8 mouse cellular contexts compared by ENCODE assay signal in genomic region chr6:86473077-86473476, GRCm38 (mm10). TPM values are rescaled to one million over a fixed set of nuclear protein-coding genes. Genes with fewer than 3 reads are reported as not detected.
A peak's percentile ranks its signal among the peaks of the same experiment; 100 is the strongest.
DNase-seq lines count a peak whose midpoint lies in the region; ATAC-seq and TF ChIP-seq lines count a peak whose summit lies in the region.

No protein-coding gene starts in this region.

- no peaks in the 10 kb centered on the region for H3K27me3 ChIP-seq in MEL (ENCODE audit: control insufficient read depth in 1 of 2, insufficient read depth in 2 of 2, low read length in 2 of 2)
- H3K27me3 ChIP-seq in kidney, embryonic 15.5 days: no peaks in the 10 kb centered on the region
- H3K27me3 ChIP-seq in neural tube, embryonic 13.5 days: no peaks in the 10 kb centered on the region

- peak overlapping the region; percentile 77 for H3K9ac ChIP-seq in MEL (ENCODE audit: control insufficient read depth, low read depth, low read length, poor library complexity, severe bottlenecking)
- H3K9ac ChIP-seq in kidney, embryonic 15.5 days: peak overlapping the region; percentile 44
- H3K9ac ChIP-seq in neural tube, embryonic 13.5 days: peak overlapping the region; percentile 71

- H3K4me3 ChIP-seq in layer of hippocampus, adult 2 months: peak overlapping the region; percentile 67
- H3K4me3 ChIP-seq in MEL (ENCODE audit: control insufficient read depth in 1 of 2, insufficient read depth in 1 of 2, low read depth in 2 of 2, low read length in 2 of 2): peak overlapping the region; percentile 56 to 76
- H3K4me3 ChIP-seq in embryonic fibroblast, embryonic 13.5 days (ENCODE audit: insufficient read depth, low read length): peak overlapping the region; percentile 15; the same call in 1 of the 2 replicates
- H3K4me3 ChIP-seq in kidney, embryonic 15.5 days (replicated peaks): peak overlapping the region; percentile 42
- peak overlapping the region; percentile 40 for H3K4me3 ChIP-seq in neural tube, embryonic 13.5 days

- peaks cover 0 to 28% of the 10 kb centered on the region in 2 experiments; a peak in 3 of 4 replicates for H3K36me3 ChIP-seq in MEL (ENCODE audit: control insufficient read depth in 1 of 2, insufficient read depth in 2 of 2, low read length in 2 of 2)
- H3K36me3 ChIP-seq in kidney, embryonic 15.5 days: peaks cover 20% of the 10 kb centered on the region; the same call in 1 of the 2 replicates
- peaks cover 15% of the 10 kb centered on the region for H3K36me3 ChIP-seq in neural tube, embryonic 13.5 days

- peak; percentile 26; the same call in 1 of the 2 replicates for TF ChIP-seq CTCF in layer of hippocampus, adult 2 months (conservative IDR thresholded peaks at IDR 0.05)
- TF ChIP-seq CTCF in MEL (IDR thresholded peaks at IDR 0.05 in 2 of 3, conservative IDR thresholded peaks at IDR 0.05 in 1 of 3; ENCODE audit: control insufficient read depth in 1 of 3, insufficient read depth in 1 of 3, low read depth in 2 of 3, low read length in 3 of 3, poor library complexity in 1 of 3, severe bottlenecking in 1 of 3): peak in 2 of 3 experiments; percentile 7 to 17; a peak in 1 of 6 replicates
- no peak for TF ChIP-seq CTCF in embryonic fibroblast, embryonic 13.5 days (IDR thresholded peaks at IDR 0.05; ENCODE audit: borderline replicate concordance, insufficient read depth, low read length)

- no peak for TF ChIP-seq POLR2A in MEL (IDR thresholded peaks at IDR 0.05; ENCODE audit: control insufficient read depth in 1 of 2, insufficient read depth in 1 of 2, low read depth in 1 of 2, low read length in 2 of 2, poor library complexity in 1 of 2)
- no peak; the same call in none of the 2 replicates for TF ChIP-seq POLR2A in embryonic fibroblast, embryonic 13.5 days (IDR thresholded peaks at IDR 0.05; ENCODE audit: low read depth, low read length)

- no peak for DNase-seq in layer of hippocampus, adult 2 months (ENCODE audit: low spot score in 2 of 2)
- no peak for DNase-seq in layer of hippocampus, postnatal 25 days (ENCODE audit: extremely low spot score in 1 of 2, low spot score in 1 of 2)
- peak; percentile 54 for DNase-seq in MEL (ENCODE audit: low read depth, low spot score)
- no peak for DNase-seq in Muller cell, postnatal 12 days (ENCODE audit: inconsistent ontology term)
- no peak for DNase-seq in gastrocnemius, postnatal 14 days

- WGBS in kidney, embryonic 15.5 days: 50% methylated on average over 7 of the region's 7 CpGs
- WGBS in neural tube, embryonic 13.5 days: 52% methylated on average over 7 of the region's 7 CpGs

- H3K79me2 ChIP-seq in MEL (ENCODE audit: control insufficient read depth, insufficient read depth, low read length, poor library complexity): peaks cover 6% of the 10 kb centered on the region; the same call in 1 of the 2 replicates

- H3K27ac ChIP-seq in layer of hippocampus, adult 2 months: peak overlapping the region; percentile 96
- peak overlapping the region; percentile 81 for H3K27ac ChIP-seq in MEL (ENCODE audit: control insufficient read depth, low read depth, low read length)
- H3K27ac ChIP-seq in embryonic fibroblast, embryonic 13.5 days (ENCODE audit: insufficient read depth, low read length): peak overlapping the region; percentile 62
- peak overlapping the region; percentile 94 for H3K27ac ChIP-seq in kidney, embryonic 15.5 days
- peak overlapping the region; percentile 97 for H3K27ac ChIP-seq in neural tube, embryonic 13.5 days (replicated peaks)

- TF ChIP-seq RAD21 in MEL (IDR thresholded peaks at IDR 0.05; ENCODE audit: low read depth, low read length): no peak

- H3K9me3 ChIP-seq in MEL (replicated peaks; ENCODE audit: insufficient read depth, low read length): no peaks in the 10 kb centered on the region
- no peaks in the 10 kb centered on the region for H3K9me3 ChIP-seq in kidney, embryonic 15.5 days (replicated peaks)
- no peaks in the 10 kb centered on the region for H3K9me3 ChIP-seq in neural tube, embryonic 13.5 days

- ATAC-seq in kidney, embryonic 15.5 days (replicated peaks; ENCODE audit: low FRiP score): no peak
- peak; percentile 2; the same call in 1 of the 2 replicates for ATAC-seq in neural tube, embryonic 13.5 days (ENCODE audit: low read depth)

- peak overlapping the region; percentile 73 for H3K4me2 ChIP-seq in kidney, embryonic 15.5 days
- H3K4me2 ChIP-seq in neural tube, embryonic 13.5 days: peak overlapping the region; percentile 65

- intact Hi-C loops in gastrocnemius, postnatal 14 days (cut with DNase I; ENCODE audit: low total_unique reads): loop anchor here (5.0 kb wide), 1 partner anchor 54 kb away; the partner anchor contains the start of gene Pcbp1

- no peak for TF ChIP-seq EP300 in MEL (IDR thresholded peaks at IDR 0.05; ENCODE audit: low read depth in 1 of 2, low read length in 2 of 2)

- H3K4me1 ChIP-seq in MEL (ENCODE audit: control insufficient read depth in 1 of 2, insufficient read depth in 2 of 2, low read length in 2 of 2): peaks cover 13 to 36% of the 10 kb centered on the region in 2 experiments
- H3K4me1 ChIP-seq in embryonic fibroblast, embryonic 13.5 days (ENCODE audit: control insufficient read depth, insufficient read depth, low read length): peaks cover 6% of the 10 kb centered on the region; the same call in 1 of the 2 replicates
- peaks cover 47% of the 10 kb centered on the region for H3K4me1 ChIP-seq in kidney, embryonic 15.5 days
- H3K4me1 ChIP-seq in neural tube, embryonic 13.5 days (replicated peaks): peaks cover 21% of the 10 kb centered on the region

TF ChIP-seq in MEL, 35 proteins besides CTCF, POLR2A, EP300 and RAD21:
- TF ChIP-seq RCOR1 (IDR thresholded peaks at IDR 0.05; ENCODE audit: low read depth, low read length) (no peak), NELFE (IDR thresholded peaks at IDR 0.05; ENCODE audit: low read depth, low read length) (no peak), CHD1 (IDR thresholded peaks at IDR 0.05; ENCODE audit: low read depth, low read length) (0 out of 2 replicates have a peak, but pooled peaks have one; percentile 95)
TF ChIP-seq in MEL: peak in this region for 1.

RNA-seq across cellular contexts. Expression of gene C87436, which starts 34.9 kb away (rescaled TPM):
- 10 to 100 TPM; 18.9 to 20.6 TPM for total RNA-seq in layer of hippocampus, adult 2 months (2021)
- total RNA-seq in layer of hippocampus, postnatal 25 days (2021): 10 to 100 TPM; 16.1 to 17.4 TPM
- total RNA-seq in MEL (2012; rRNA removed): 10.9 and 11.6 TPM in 2 replicates
- polyA plus RNA-seq in MEL (2012; ENCODE audit: insufficient read depth in 1 of 2, insufficient read length in 2 of 2, low read depth in 1 of 2, low replicate concordance in 2 of 2, missing spikeins in 1 of 2): 10 to 100 TPM in 1 of 2 experiments, not detected in 1; 18.5 TPM
- polyA plus RNA-seq in embryonic fibroblast, embryonic 13.5 days (2011; ENCODE audit: insufficient read length, low read depth, missing spikeins): 9.6 and 9.7 TPM in 2 replicates
- polyA plus RNA-seq in kidney, embryonic 15.5 days (2015; fragmentation: Nextera tagmentation; extraction: Ambion mirVana): 24.4 and 25.5 TPM in 2 replicates
- polyA plus RNA-seq in neural tube, embryonic 13.5 days (2015; fragmentation: Nextera tagmentation; extraction: Ambion mirVana): 22.0 and 22.4 TPM in 2 replicates
- total RNA-seq in gastrocnemius, postnatal 14 days (2021): 1 to 10 TPM; 6.4 to 7.8 TPM

RNA-seq across cellular contexts. Expression of gene Gm44790, which starts 46.6 kb away (rescaled TPM):
- total RNA-seq in layer of hippocampus, adult 2 months (2021): not detected
- total RNA-seq in layer of hippocampus, postnatal 25 days (2021): 1 to 10 TPM in 1 of 2 experiments, under 1 TPM in 1; 0.92 to 3.0 TPM
- total RNA-seq in MEL (2012; rRNA removed): 0.77 and 0.88 TPM in 2 replicates
- polyA plus RNA-seq in MEL (2012; ENCODE audit: insufficient read depth in 1 of 2, insufficient read length in 2 of 2, low read depth in 1 of 2, low replicate concordance in 2 of 2, missing spikeins in 1 of 2): under 1 TPM in 1 of 2 experiments, not detected in 1; 0.29 TPM
- polyA plus RNA-seq in embryonic fibroblast, embryonic 13.5 days (2011; ENCODE audit: insufficient read length, low read depth, missing spikeins): not detected in 2 replicates
- polyA plus RNA-seq in kidney, embryonic 15.5 days (2015; fragmentation: Nextera tagmentation; extraction: Ambion mirVana): 0.43 and 0.51 TPM in 2 replicates
- polyA plus RNA-seq in neural tube, embryonic 13.5 days (2015; fragmentation: Nextera tagmentation; extraction: Ambion mirVana): 0.50 and 0.63 TPM in 2 replicates
- under 1 TPM in 1 of 2 experiments, not detected in 1; 0.47 TPM for total RNA-seq in gastrocnemius, postnatal 14 days (2021)

RNA-seq across cellular contexts. Expression of gene Pcbp1, which starts 53.0 kb away (rescaled TPM):
- 100 to 1,000 TPM; 179 to 184 TPM for total RNA-seq in layer of hippocampus, adult 2 months (2021)
- 100 to 1,000 TPM; 187 to 192 TPM for total RNA-seq in layer of hippocampus, postnatal 25 days (2021)
- total RNA-seq in MEL (2012; rRNA removed): 74.2 and 83.5 TPM in 2 replicates
- polyA plus RNA-seq in MEL (2012; ENCODE audit: insufficient read depth in 1 of 2, insufficient read length in 2 of 2, low read depth in 1 of 2, low replicate concordance in 2 of 2, missing spikeins in 1 of 2): 100 to 1,000 TPM in 1 of 2 experiments, not detected in 1; 385 TPM
- 176 and 186 TPM in 2 replicates for polyA plus RNA-seq in embryonic fibroblast, embryonic 13.5 days (2011; ENCODE audit: insufficient read length, low read depth, missing spikeins)
- polyA plus RNA-seq in kidney, embryonic 15.5 days (2015; fragmentation: Nextera tagmentation; extraction: Ambion mirVana): 488 and 506 TPM in 2 replicates
- 431 and 435 TPM in 2 replicates for polyA plus RNA-seq in neural tube, embryonic 13.5 days (2015; fragmentation: Nextera tagmentation; extraction: Ambion mirVana)
- total RNA-seq in gastrocnemius, postnatal 14 days (2021): 100 to 1,000 TPM; 128 to 164 TPM

Comparison
In these comparisons a context has a peak if more than half of its experiments do, and no peak if none do; other contexts are left out.
1. H3K4me3 ChIP-seq: peak in every context shown above with its lines; median percentile 67 in layer of hippocampus, adult 2 months; 66 in MEL; 42 in kidney, embryonic 15.5 days; 40 in neural tube, embryonic 13.5 days; 15 in embryonic fibroblast, embryonic 13.5 days.